Mouse (Mus musculus) testis, adult 2 months (tissue): ENCODE results near the gene Ulk4.

ENCODE experiments used
- CTCF ChIP-seq: fragments of 200-500 bp; IDR thresholded peaks from 2 replicates; pipeline ENCODE4 v1.5.1; 2012; ENCODE audit warnings: low read depth, mild to moderate bottlenecking, inconsistent platforms, low read length, moderate library complexity; ENCODE audit not compliant: control insufficient read depth, insufficient read depth, insufficient replicate concordance
- POLR2A ChIP-seq: fragments of 200-500 bp; IDR thresholded peaks from 2 replicates; pipeline ENCODE4 v1.6.1; 2012; ENCODE audit warnings: low read depth, mild to moderate bottlenecking, inconsistent platforms, low read length, moderate library complexity; ENCODE audit not compliant: control insufficient read depth

- TF ChIP-seq POLR2A (no peak), CTCF (no peak)
Measured at GRCm38 (mm10) chr9:121279216-121279615, 2.2 kb upstream of the Ulk4 start.
